Mouse (Mus musculus): ENCODE data around the gene Rmdn3. TPM values are rescaled to one million over a fixed set of nuclear protein-coding genes. Genes with fewer than 3 reads are reported as not detected.

The Rmdn3 gene
- polyA plus RNA-seq (2014; fragmentation: Nextera tagmentation; extraction: Ambion mirVana), result 41.3 and 49.9 TPM in 2 replicates

GRCm38 (mm10) chr2:119156681-119157572, at the start of gene Rmdn3:
Rmdn3 (minus strand) TSS chr2:119157034.
- H3K4me3 ChIP-seq (ENCODE audit: low read depth, low read length), result peak within 1 kb of the TSS; percentile 80
- H3K36me3 ChIP-seq (ENCODE audit: control insufficient read depth, insufficient read depth, low read length), result no peaks in the 10 kb centered on the region; the same call in 1 of the 2 replicates
- ATAC-seq (ENCODE audit: insufficient read depth, low FRiP score, low TSS enrichment) (peak; percentile 93), DNase-seq (ENCODE audit: low spot score) (peak; percentile 96)
- no peaks in the 10 kb centered on the region for H3K27me3 ChIP-seq (ENCODE audit: control insufficient read depth, insufficient read depth, low read length)
- no peak within 1 kb of the TSS for H3K27ac ChIP-seq (ENCODE audit: low read depth, low read length)
- H3K9ac ChIP-seq (ENCODE audit: low read length), result peak within 1 kb of the TSS; percentile 75
- WGBS, result under 1% methylated on average over 57 of the region's 57 CpGs
- H3K4me1 ChIP-seq (ENCODE audit: control insufficient read depth, insufficient read depth, low read length), result peaks cover 8% of the 10 kb centered on the region; the same call in 1 of the 2 replicates
- H3K4me2 ChIP-seq (ENCODE audit: low read depth), result peak within 1 kb of the TSS; percentile 62
- H3K9me3 ChIP-seq (ENCODE audit: control insufficient read depth, low read length), result no peaks in the 10 kb centered on the region

GRCm38 (mm10) chr2:119203871-119204460, 47.1 kb upstream of the Rmdn3 start:
- no peak for DNase-seq (ENCODE audit: low spot score)
- no peaks in the 10 kb centered on the region for H3K27me3 ChIP-seq (ENCODE audit: control insufficient read depth, insufficient read depth, low read length)
- WGBS, result 67% methylated on average over 4 of the region's 4 CpGs
- H3K4me2 ChIP-seq (ENCODE audit: low read depth), result no peak overlapping the region
- H3K27ac ChIP-seq (ENCODE audit: low read depth, low read length), result no peak overlapping the region
- no peak overlapping the region for H3K9ac ChIP-seq (ENCODE audit: low read length)
- H3K4me1 ChIP-seq (ENCODE audit: control insufficient read depth, insufficient read depth, low read length), result peaks cover 3% of the 10 kb centered on the region; the same call in 1 of the 2 replicates
- no peaks in the 10 kb centered on the region for H3K36me3 ChIP-seq (ENCODE audit: control insufficient read depth, insufficient read depth, low read length)
- no peak overlapping the region for H3K4me3 ChIP-seq (ENCODE audit: low read depth, low read length)
- no peaks in the 10 kb centered on the region for H3K9me3 ChIP-seq (ENCODE audit: control insufficient read depth, low read length)
- ATAC-seq (ENCODE audit: insufficient read depth, low FRiP score, low TSS enrichment), result no peak

- Histone ChIP-seq H3K4me1 (ENCODE audit: control insufficient read depth, insufficient read depth, low read length) (peaks cover 3% of the 10 kb centered on the region; the same call in 1 of the 2 replicates), H3K4me2 (ENCODE audit: low read depth) (no peak overlapping the region), H3K4me3 (ENCODE audit: low read depth, low read length) (no peak overlapping the region), H3K27ac (ENCODE audit: low read depth, low read length) (no peak overlapping the region), H3K9ac (ENCODE audit: low read length) (no peak overlapping the region), H3K36me3 (ENCODE audit: control insufficient read depth, insufficient read depth, low read length) (no peaks in the 10 kb centered on the region), H3K9me3 (ENCODE audit: control insufficient read depth, low read length) (no peaks in the 10 kb centered on the region), H3K27me3 (ENCODE audit: control insufficient read depth, insufficient read depth, low read length) (no peaks in the 10 kb centered on the region)
- DNase-seq (ENCODE audit: low spot score), result peak; percentile 17
- 66% methylated on average over 5 of the region's 5 CpGs for WGBS
- ATAC-seq (ENCODE audit: insufficient read depth, low FRiP score, low TSS enrichment), result no peak
Measured at GRCm38 (mm10) chr2:119202914-119203453, 46.1 kb upstream of the Rmdn3 start.

GRCm38 (mm10) chr2:119198934-119199333, 42.1 kb upstream of the Rmdn3 start:
- no peaks in the 10 kb centered on the region for H3K9me3 ChIP-seq (ENCODE audit: control insufficient read depth, low read length)
- no peak overlapping the region for H3K27ac ChIP-seq (ENCODE audit: low read depth, low read length)
- no peak overlapping the region for H3K4me3 ChIP-seq (ENCODE audit: low read depth, low read length)
- H3K4me1 ChIP-seq (ENCODE audit: control insufficient read depth, insufficient read depth, low read length), result no peaks in the 10 kb centered on the region
- no peaks in the 10 kb centered on the region for H3K36me3 ChIP-seq (ENCODE audit: control insufficient read depth, insufficient read depth, low read length)
- no peak for ATAC-seq (ENCODE audit: insufficient read depth, low FRiP score, low TSS enrichment)
- H3K4me2 ChIP-seq (ENCODE audit: low read depth), result no peak overlapping the region
- no peak for DNase-seq (ENCODE audit: low spot score)
- no peak overlapping the region for H3K9ac ChIP-seq (ENCODE audit: low read length)
- H3K27me3 ChIP-seq (ENCODE audit: control insufficient read depth, insufficient read depth, low read length), result no peaks in the 10 kb centered on the region
- 79% methylated on average over 3 of the region's 3 CpGs for WGBS

- H3K4me3 ChIP-seq (ENCODE audit: low read depth, low read length), result no peak overlapping the region
- no peaks in the 10 kb centered on the region for H3K9me3 ChIP-seq (ENCODE audit: control insufficient read depth, low read length)
- H3K4me2 ChIP-seq (ENCODE audit: low read depth), result no peak overlapping the region
- DNase-seq (ENCODE audit: low spot score) (no peak), ATAC-seq (ENCODE audit: insufficient read depth, low FRiP score, low TSS enrichment) (no peak)
- WGBS, result 80% methylated on average over 1 of the region's 1 CpGs
- H3K36me3 ChIP-seq (ENCODE audit: control insufficient read depth, insufficient read depth, low read length), result no peaks in the 10 kb centered on the region
- no peak overlapping the region for H3K27ac ChIP-seq (ENCODE audit: low read depth, low read length)
- no peak overlapping the region for H3K9ac ChIP-seq (ENCODE audit: low read length)
- H3K27me3 ChIP-seq (ENCODE audit: control insufficient read depth, insufficient read depth, low read length), result no peaks in the 10 kb centered on the region
- H3K4me1 ChIP-seq (ENCODE audit: control insufficient read depth, insufficient read depth, low read length), result no peaks in the 10 kb centered on the region
Measured at GRCm38 (mm10) chr2:119198049-119198448, 41.2 kb upstream of the Rmdn3 start.

GRCm38 (mm10) chr2:119197493-119197892, 40.7 kb upstream of the Rmdn3 start:
- H3K27ac ChIP-seq (ENCODE audit: low read depth, low read length), result no peak overlapping the region
- no peaks in the 10 kb centered on the region for H3K9me3 ChIP-seq (ENCODE audit: control insufficient read depth, low read length)
- no peaks in the 10 kb centered on the region for H3K4me1 ChIP-seq (ENCODE audit: control insufficient read depth, insufficient read depth, low read length)
- H3K27me3 ChIP-seq (ENCODE audit: control insufficient read depth, insufficient read depth, low read length), result no peaks in the 10 kb centered on the region
- H3K4me3 ChIP-seq (ENCODE audit: low read depth, low read length), result no peak overlapping the region
- ATAC-seq (ENCODE audit: insufficient read depth, low FRiP score, low TSS enrichment) (no peak), DNase-seq (ENCODE audit: low spot score) (no peak)
- H3K9ac ChIP-seq (ENCODE audit: low read length), result no peak overlapping the region
- H3K36me3 ChIP-seq (ENCODE audit: control insufficient read depth, insufficient read depth, low read length), result no peaks in the 10 kb centered on the region
- no peak overlapping the region for H3K4me2 ChIP-seq (ENCODE audit: low read depth)
- 76% methylated on average over 1 of the region's 1 CpGs for WGBS

- H3K9ac ChIP-seq (ENCODE audit: low read length), result no peak overlapping the region
- H3K27ac ChIP-seq (ENCODE audit: low read depth, low read length), result no peak overlapping the region
- H3K4me2 ChIP-seq (ENCODE audit: low read depth), result no peak overlapping the region
- ATAC-seq (ENCODE audit: insufficient read depth, low FRiP score, low TSS enrichment) (no peak), DNase-seq (ENCODE audit: low spot score) (no peak)
- H3K4me3 ChIP-seq (ENCODE audit: low read depth, low read length), result no peak overlapping the region
- no peaks in the 10 kb centered on the region for H3K9me3 ChIP-seq (ENCODE audit: control insufficient read depth, low read length)
- H3K4me1 ChIP-seq (ENCODE audit: control insufficient read depth, insufficient read depth, low read length), result no peaks in the 10 kb centered on the region
- H3K27me3 ChIP-seq (ENCODE audit: control insufficient read depth, insufficient read depth, low read length), result no peaks in the 10 kb centered on the region
- 29% methylated on average over 4 of the region's 4 CpGs for WGBS
- H3K36me3 ChIP-seq (ENCODE audit: control insufficient read depth, insufficient read depth, low read length), result no peaks in the 10 kb centered on the region
Measured at GRCm38 (mm10) chr2:119196316-119197108, 39.7 kb upstream of the Rmdn3 start.

- no peak for ATAC-seq (ENCODE audit: insufficient read depth, low FRiP score, low TSS enrichment)
- Histone ChIP-seq H3K4me3 (ENCODE audit: low read depth, low read length) (no peak overlapping the region), H3K27me3 (ENCODE audit: control insufficient read depth, insufficient read depth, low read length) (no peaks in the 10 kb centered on the region), H3K4me2 (ENCODE audit: low read depth) (no peak overlapping the region), H3K27ac (ENCODE audit: low read depth, low read length) (no peak overlapping the region), H3K36me3 (ENCODE audit: control insufficient read depth, insufficient read depth, low read length) (no peaks in the 10 kb centered on the region), H3K9me3 (ENCODE audit: control insufficient read depth, low read length) (no peaks in the 10 kb centered on the region), H3K4me1 (ENCODE audit: control insufficient read depth, insufficient read depth, low read length) (no peaks in the 10 kb centered on the region), H3K9ac (ENCODE audit: low read length) (no peak overlapping the region)
- DNase-seq (ENCODE audit: low spot score), result no peak
- 83% methylated on average over 5 of the region's 5 CpGs for WGBS
Measured at GRCm38 (mm10) chr2:119194140-119194539, 37.3 kb upstream of the Rmdn3 start.
